Mouse (Mus musculus): ENCODE data around the gene Atrnl1.
A peak's percentile ranks its signal among the peaks of the same experiment; 100 is the strongest.

The Atrnl1 gene

GRCm38 (mm10) chr19:57922991-57923390, 312.2 kb downstream of the Atrnl1 start:
- DNase-seq (ENCODE audit: low spot score in 2 of 2): no peak

GRCm38 (mm10) chr19:57924856-57925255, 314.0 kb downstream of the Atrnl1 start:
- no peak for DNase-seq (ENCODE audit: low spot score in 2 of 2)

- DNase-seq (ENCODE audit: low spot score in 2 of 2): no peak
Observed at GRCm38 (mm10) chr19:57925681-57926080, 314.8 kb downstream of the Atrnl1 start.

GRCm38 (mm10) chr19:57926164-57926860, 315.5 kb downstream of the Atrnl1 start:
- no peak for DNase-seq (ENCODE audit: low spot score in 2 of 2)

- DNase-seq (ENCODE audit: low spot score in 2 of 2): no peak
Observed at GRCm38 (mm10) chr19:57926941-57927471, 316.2 kb downstream of the Atrnl1 start.

- no peak for DNase-seq (ENCODE audit: low spot score in 2 of 2)
Observed at GRCm38 (mm10) chr19:57927566-57928523, 317.0 kb downstream of the Atrnl1 start.

GRCm38 (mm10) chr19:57931626-57932025, 320.8 kb downstream of the Atrnl1 start:
- no peak for DNase-seq (ENCODE audit: low spot score in 2 of 2)

- DNase-seq (ENCODE audit: low spot score in 2 of 2): no peak
Observed at GRCm38 (mm10) chr19:57936865-57937264, 326.0 kb downstream of the Atrnl1 start.

GRCm38 (mm10) chr19:57939166-57939565, 328.3 kb downstream of the Atrnl1 start:
- DNase-seq (ENCODE audit: low spot score in 2 of 2): no peak

- peak; percentile 39 to 44 for DNase-seq (ENCODE audit: low spot score in 2 of 2)
Observed at GRCm38 (mm10) chr19:57941529-57941928, 330.7 kb downstream of the Atrnl1 start.

- no peak for DNase-seq (ENCODE audit: low spot score in 2 of 2)
Observed at GRCm38 (mm10) chr19:57942281-57942680, 331.4 kb downstream of the Atrnl1 start.

GRCm38 (mm10) chr19:57943308-57943707, 332.5 kb downstream of the Atrnl1 start:
- DNase-seq (ENCODE audit: low spot score in 2 of 2): no peak

- DNase-seq (ENCODE audit: low spot score in 2 of 2): no peak
Observed at GRCm38 (mm10) chr19:57944680-57945079, 333.8 kb downstream of the Atrnl1 start.

- no peak for DNase-seq (ENCODE audit: low spot score in 2 of 2)
Observed at GRCm38 (mm10) chr19:57945626-57946250, 334.9 kb downstream of the Atrnl1 start.

- no peak for DNase-seq (ENCODE audit: low spot score in 2 of 2)
Observed at GRCm38 (mm10) chr19:57948489-57948888, 337.7 kb downstream of the Atrnl1 start.

- DNase-seq (ENCODE audit: low spot score in 2 of 2): no peak
Observed at GRCm38 (mm10) chr19:57949260-57949917, 338.6 kb downstream of the Atrnl1 start.

- no peak for DNase-seq (ENCODE audit: low spot score in 2 of 2)
Observed at GRCm38 (mm10) chr19:57954131-57954530, 343.3 kb downstream of the Atrnl1 start.

GRCm38 (mm10) chr19:57956459-57956858, 345.6 kb downstream of the Atrnl1 start:
- no peak for DNase-seq (ENCODE audit: low spot score in 2 of 2)

GRCm38 (mm10) chr19:57957363-57957762, 346.5 kb downstream of the Atrnl1 start:
- DNase-seq (ENCODE audit: low spot score in 2 of 2): no peak

- DNase-seq (ENCODE audit: low spot score in 2 of 2): no peak
Observed at GRCm38 (mm10) chr19:57958154-57958553, 347.3 kb downstream of the Atrnl1 start.

- no peak for DNase-seq (ENCODE audit: low spot score in 2 of 2)
Observed at GRCm38 (mm10) chr19:57958726-57959125, 347.9 kb downstream of the Atrnl1 start.

All from frontal cortex, postnatal 10 days (tissue).